Mouse (Mus musculus) testis, adult 2 months (tissue): ENCODE results near the gene Cuedc1.

Experiments used
- CTCF ChIP-seq: fragments of 200-500 bp; IDR thresholded peaks from 2 replicates; pipeline ENCODE4 v1.5.1; 2012; ENCODE audit warnings: low read depth, mild to moderate bottlenecking, inconsistent platforms, low read length, moderate library complexity; ENCODE audit not compliant: control insufficient read depth, insufficient read depth, insufficient replicate concordance
- POLR2A ChIP-seq: fragments of 200-500 bp; IDR thresholded peaks from 2 replicates; pipeline ENCODE4 v1.6.1; 2012; ENCODE audit warnings: low read depth, mild to moderate bottlenecking, inconsistent platforms, low read length, moderate library complexity; ENCODE audit not compliant: control insufficient read depth

DNA sequence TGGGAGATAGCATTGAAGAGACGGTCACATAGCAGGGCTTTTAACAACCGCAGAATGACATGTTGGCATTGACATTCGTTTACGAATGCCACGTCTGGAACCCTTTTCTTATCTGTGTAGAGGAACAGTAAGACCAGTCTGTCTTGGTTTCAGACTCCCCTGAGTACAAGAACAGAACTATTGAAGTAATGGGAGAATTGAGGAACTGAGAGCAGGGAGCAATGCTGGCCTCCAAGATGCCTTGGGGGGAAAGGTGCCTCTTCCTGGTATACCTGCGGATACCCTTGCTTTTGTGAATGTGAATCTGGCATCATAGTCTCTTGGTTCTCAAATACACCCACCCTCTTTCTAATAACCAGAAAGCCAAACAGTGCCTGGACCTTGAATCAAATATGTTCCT is 18.7 kb downstream of the Cuedc1 start:
- no peak for TF ChIP-seq CTCF
- no peak for TF ChIP-seq POLR2A
